Mouse (Mus musculus) urinary bladder, postnatal 14 days (tissue): ENCODE measurements around the gene Hnrnpa3.
A peak's percentile ranks its signal among the peaks of the same experiment; 100 is the strongest.

ENCODE experiments used
- DNase-seq: peaks from one replicate; pipeline ENCODE4 v3.0.0; 2021; ENCODE audit warnings: low spot score

Hnrnpa3 gene

DNA sequence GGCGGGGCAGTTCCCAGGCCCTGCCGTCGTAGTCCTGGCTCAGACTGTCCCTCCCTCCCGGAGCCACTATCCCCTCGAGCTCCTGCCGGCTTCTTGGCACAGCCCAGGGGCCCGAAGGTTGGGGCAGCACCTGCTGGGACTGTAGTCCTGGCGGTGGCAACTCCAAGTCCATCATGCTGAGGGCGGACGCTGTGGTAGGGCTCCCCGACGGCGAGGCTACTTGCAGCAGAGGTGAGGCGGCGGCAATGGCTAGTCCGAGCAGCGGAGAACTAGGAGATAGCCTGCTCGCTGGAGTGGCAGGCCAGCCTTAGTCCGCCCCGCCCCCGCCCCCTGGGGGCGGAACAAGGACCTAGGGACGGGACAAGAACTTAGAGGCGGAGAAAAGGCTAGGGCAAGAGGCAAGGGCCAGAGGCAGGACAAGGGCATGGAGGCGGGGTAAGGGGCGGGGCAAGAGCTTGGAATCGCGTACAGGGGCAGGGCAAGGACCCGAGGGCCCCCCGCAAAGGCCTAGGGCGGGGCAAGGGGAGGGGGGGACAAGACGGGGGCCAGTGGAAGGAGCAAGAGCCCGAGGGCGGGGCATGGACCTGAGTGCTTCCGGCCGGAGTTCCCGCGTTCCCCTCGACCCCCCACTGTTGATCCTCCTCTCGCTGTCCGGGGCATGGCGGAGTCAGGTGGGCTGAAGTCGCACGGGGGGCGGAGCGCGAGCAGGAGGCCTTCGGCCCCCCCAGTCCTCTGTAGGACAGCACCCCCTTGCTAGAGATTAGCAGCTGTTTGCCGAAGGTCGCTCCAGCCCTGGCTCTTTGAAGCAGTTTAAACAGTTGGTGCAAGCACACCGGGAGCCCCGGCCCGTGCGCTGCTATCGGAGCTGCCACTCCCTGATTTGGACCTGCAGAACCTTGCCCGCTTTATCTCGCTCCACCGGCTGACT, 45.4 kb downstream of the Hnrnpa3 start, which contains the start of gene Nfe2l2:
Gene Nfe2l2, minus strand, starts transcription at position 408 of the 928 bp plus-strand sequence.
- peak; percentile 100 for DNase-seq

DNA sequence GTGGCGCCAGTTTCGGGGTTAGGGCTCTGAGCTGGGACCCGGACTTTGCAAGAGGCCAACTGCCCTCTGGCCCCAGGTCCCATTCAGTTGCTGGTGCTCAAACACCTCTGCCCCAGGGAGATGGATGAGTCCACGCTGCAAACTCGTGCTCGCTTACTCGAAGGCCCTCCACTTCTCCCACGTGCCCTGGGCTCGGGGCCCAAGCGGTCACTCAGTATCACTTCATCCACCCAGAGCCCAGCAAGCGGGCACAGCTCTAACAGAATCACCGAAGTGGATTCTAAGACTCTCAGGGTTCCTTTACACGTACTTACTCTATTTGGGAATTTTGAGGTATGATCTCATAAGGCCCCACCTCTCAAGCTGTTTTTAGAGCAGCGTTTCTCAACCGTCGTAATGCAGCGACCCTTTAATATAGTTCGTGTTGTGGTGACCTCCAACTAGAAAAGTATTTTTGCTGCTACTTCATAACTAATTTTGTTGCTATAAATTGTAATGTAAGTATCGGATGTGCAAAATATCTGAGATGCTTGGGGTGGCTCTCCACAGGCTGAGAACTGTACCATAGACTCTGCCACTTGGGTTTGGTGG, 46.2 kb downstream of the Hnrnpa3 start:
- no peak for DNase-seq

- no peak for DNase-seq
Measured at GRCm38 (mm10) chr2:75706435-75706834, 47.4 kb downstream of the Hnrnpa3 start.

- DNase-seq: no peak
Measured at GRCm38 (mm10) chr2:75707420-75707819, 48.4 kb downstream of the Hnrnpa3 start.

GRCm38 (mm10) chr2:75713083-75713482, 54.0 kb downstream of the Hnrnpa3 start:
- DNase-seq: no peak

DNA sequence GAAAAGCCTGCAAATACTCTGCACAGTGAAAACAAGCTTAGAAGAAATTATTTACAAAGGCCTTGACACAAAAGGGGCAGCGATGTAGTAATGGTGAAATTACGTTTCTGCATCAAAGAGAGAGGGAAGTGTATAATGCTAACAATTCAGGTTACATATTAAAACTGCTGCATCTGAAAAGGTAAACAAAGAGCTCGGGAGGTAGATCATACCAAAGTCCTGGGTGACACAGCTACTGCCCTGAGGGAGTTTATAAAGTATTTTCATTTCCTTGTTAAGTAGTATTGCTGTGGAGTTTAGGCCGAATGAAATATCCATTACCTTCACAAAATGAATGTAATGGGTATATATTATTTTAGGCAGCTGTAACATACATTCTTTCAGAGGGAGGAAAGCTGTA, 55.7 kb downstream of the Hnrnpa3 start:
- DNase-seq: no peak

DNA sequence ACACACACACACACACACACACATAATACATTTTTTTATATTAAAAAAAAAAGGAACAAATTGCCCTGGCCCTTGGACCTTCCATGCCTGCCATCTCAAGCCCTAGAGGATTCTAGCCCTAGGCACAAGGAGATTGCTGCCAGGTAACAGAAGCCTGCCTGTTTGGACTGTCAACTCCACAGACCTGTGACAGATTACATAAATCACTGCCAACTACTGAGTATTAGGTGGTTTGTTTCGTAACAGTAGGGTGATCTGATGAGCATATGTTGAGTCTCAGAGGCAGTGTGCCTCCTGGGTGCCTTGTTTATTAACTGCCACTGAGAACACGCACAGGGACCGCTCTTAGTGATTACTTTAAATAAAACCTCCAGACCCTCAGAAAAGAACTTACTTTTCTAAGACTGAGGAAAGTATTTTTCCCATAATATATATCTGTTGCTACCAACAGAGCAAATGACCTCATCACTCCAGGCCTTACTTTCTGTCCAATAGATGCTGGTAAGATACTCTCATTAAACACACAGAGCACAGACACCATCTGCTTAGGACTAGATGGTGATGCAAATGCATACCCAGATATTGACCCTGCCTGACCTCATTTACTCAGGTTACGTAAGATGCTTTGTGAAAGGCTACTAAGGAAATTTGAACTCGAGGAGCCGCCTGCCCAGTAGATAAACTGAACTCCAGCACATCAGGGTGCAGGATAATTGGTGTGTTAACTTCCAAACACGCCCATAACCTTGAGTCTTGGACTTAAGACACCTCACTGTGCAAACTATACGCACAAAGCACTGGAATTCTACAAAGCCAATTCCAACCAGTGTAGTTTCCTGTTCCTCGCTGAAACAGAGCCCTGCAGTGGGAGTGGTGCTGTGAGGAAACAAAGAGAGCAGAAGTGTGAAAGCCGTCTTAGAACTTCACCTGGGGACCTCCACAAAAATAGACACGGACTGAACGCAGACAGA, 57.3 kb downstream of the Hnrnpa3 start:
- no peak for DNase-seq
